In genomic region chr5:66676457-66677117, GRCm38 (mm10) we compare ENCODE assay signal across 8 mouse cellular contexts. TPM values are rescaled to one million over a fixed set of nuclear protein-coding genes. Genes with fewer than 3 reads are reported as not detected.
DNase-seq lines count a peak whose midpoint lies in the region; ATAC-seq and TF ChIP-seq lines count a peak whose summit lies in the region.

No protein-coding gene starts in this region.

- H3K27me3 ChIP-seq in spleen, adult 2 months (ENCODE audit: control insufficient read depth, insufficient read depth, low read length) = peaks cover 5% of the 10 kb centered on the region
- peaks cover 33% of the 10 kb centered on the region for H3K27me3 ChIP-seq in heart, embryonic 13.5 days (replicated peaks)
- peaks cover 40% of the 10 kb centered on the region for H3K27me3 ChIP-seq in liver, embryonic 16.5 days (ENCODE audit: control insufficient read depth, insufficient read depth, low read depth, low read length)

- H3K36me3 ChIP-seq in spleen, adult 2 months (ENCODE audit: control insufficient read depth, insufficient read depth, low read length) = no peaks in the 10 kb centered on the region
- H3K36me3 ChIP-seq in heart, embryonic 13.5 days = no peaks in the 10 kb centered on the region
- no peaks in the 10 kb centered on the region for H3K36me3 ChIP-seq in liver, embryonic 16.5 days (ENCODE audit: control insufficient read depth, insufficient read depth)

- H3K9ac ChIP-seq in heart, embryonic 13.5 days = peak overlapping the region; percentile 81
- H3K9ac ChIP-seq in liver, embryonic 16.5 days (ENCODE audit: low read depth, low read length) = no peak overlapping the region

- WGBS in spleen, adult 2 months = 2% methylated on average over 51 of the region's 51 CpGs
- WGBS in heart, embryonic 13.5 days = under 1% methylated on average over 50 of the region's 51 CpGs
- WGBS in liver, embryonic 16.5 days (ENCODE audit: insufficient replicate concordance) = 2% methylated on average over 51 of the region's 51 CpGs
- WGBS in olfactory bulb, adult 2 months = under 1% methylated on average over 51 of the region's 51 CpGs

- peak overlapping the region; percentile 51 for H3K4me3 ChIP-seq in spleen, adult 2 months (ENCODE audit: extremely low read depth, insufficient read depth, insufficient read length)
- peak overlapping the region; percentile 69 for H3K4me3 ChIP-seq in heart, embryonic 13.5 days
- peak overlapping the region; percentile 32 for H3K4me3 ChIP-seq in liver, embryonic 16.5 days (ENCODE audit: low read depth, low read length)
- peak overlapping the region; percentile 66 for H3K4me3 ChIP-seq in olfactory bulb, adult 2 months (ENCODE audit: insufficient read depth, low read depth, low read length)

- no peak for TF ChIP-seq POLR2A in spleen, adult 2 months (IDR thresholded peaks at IDR 0.05; ENCODE audit: low read depth, low read length)
- TF ChIP-seq POLR2A in olfactory bulb, adult 2 months (IDR thresholded peaks at IDR 0.05; ENCODE audit: insufficient read depth, low read depth, low read length) = no peak

- DNase-seq in spleen, adult 2 months (ENCODE audit: low read depth in 1 of 2, low spot score in 2 of 2) = no peak
- no peak for DNase-seq in spleen, postnatal 4 days (ENCODE audit: low spot score in 2 of 2)
- DNase-seq in embryo, embryonic 11 days = peak; percentile 79
- DNase-seq in kidney, postnatal 25 days = peak; percentile 18 to 57

- no peak for TF ChIP-seq CTCF in spleen, adult 2 months (IDR thresholded peaks at IDR 0.05; ENCODE audit: extremely low read depth, insufficient read depth, insufficient read length, insufficient replicate concordance)
- TF ChIP-seq CTCF in olfactory bulb, adult 2 months (IDR thresholded peaks at IDR 0.05; ENCODE audit: insufficient read depth, low read depth, low read length) = no peak

- H3K4me2 ChIP-seq in heart, embryonic 13.5 days = peak overlapping the region; percentile 94
- H3K4me2 ChIP-seq in liver, embryonic 16.5 days (ENCODE audit: low read depth, low read length) = peak overlapping the region; percentile 53

- peaks cover 7% of the 10 kb centered on the region for H3K4me1 ChIP-seq in spleen, adult 2 months (ENCODE audit: control insufficient read depth, insufficient read depth, insufficient read length)
- H3K4me1 ChIP-seq in heart, embryonic 13.5 days = peaks cover 41% of the 10 kb centered on the region
- no peaks in the 10 kb centered on the region; the same call in 1 of the 2 replicates for H3K4me1 ChIP-seq in liver, embryonic 16.5 days (ENCODE audit: control insufficient read depth, low read depth, low read length)
- H3K4me1 ChIP-seq in olfactory bulb, adult 2 months (ENCODE audit: control insufficient read depth, insufficient read depth, low read length) = peaks cover 20% of the 10 kb centered on the region

- H3K9me3 ChIP-seq in heart, embryonic 13.5 days = no peaks in the 10 kb centered on the region
- H3K9me3 ChIP-seq in liver, embryonic 16.5 days (replicated peaks; ENCODE audit: control insufficient read depth, low read length) = no peaks in the 10 kb centered on the region

- H3K27ac ChIP-seq in spleen, adult 2 months (ENCODE audit: insufficient read depth, low read length) = no peak overlapping the region
- 0 out of 2 replicates have a peak overlapping the region, but pooled peaks have one; percentile 5 for H3K27ac ChIP-seq in heart, embryonic 13.5 days (replicated peaks)
- H3K27ac ChIP-seq in liver, embryonic 16.5 days (ENCODE audit: low read length) = no peak overlapping the region
- no peak overlapping the region; the same call in 1 of the 2 replicates for H3K27ac ChIP-seq in olfactory bulb, adult 2 months (ENCODE audit: insufficient read depth, low read depth, low read length)

- ATAC-seq in heart, embryonic 13.5 days (ENCODE audit: extremely low read depth, insufficient number of reproducible peaks, low FRiP score, low TSS enrichment) = peak; percentile 62; the same call in 1 of the 2 replicates
- 0 out of 2 replicates have a peak, but pooled peaks have one; percentile 21 for ATAC-seq in liver, embryonic 16.5 days (ENCODE audit: low read depth)
- ATAC-seq in activated CD4-positive, CD25-positive, alpha-beta regulatory T cell, adult 4 months = no peak

RNA-seq across cellular contexts. Expression of gene Uchl1, which starts 0.7 kb away (rescaled TPM):
- 1.1 and 1.8 TPM in 2 replicates for polyA plus RNA-seq in spleen, adult 2 months (2012; rRNA removed)
- polyA plus RNA-seq in heart, embryonic 13.5 days (2015; fragmentation: Nextera tagmentation; extraction: Ambion mirVana) = 124 and 135 TPM in 2 replicates
- 1.4 and 2.0 TPM in 2 replicates for polyA plus RNA-seq in liver, embryonic 16.5 days (2015; fragmentation: Nextera tagmentation; extraction: Ambion mirVana)
- polyA plus RNA-seq in olfactory bulb, adult 2 months (2012; ENCODE audit: insufficient read depth, insufficient read length, low replicate concordance, missing spikeins) = not detected in 2 replicates
- not detected for polyA plus RNA-seq in activated CD4-positive, CD25-positive, alpha-beta regulatory T cell, adult 4 months (2017; shearing (Covaris generic))

RNA-seq across cellular contexts. Expression of gene Apbb2, which starts 58.0 kb away (rescaled TPM):
- polyA plus RNA-seq in spleen, adult 2 months (2012; rRNA removed) = 2.6 and 3.2 TPM in 2 replicates
- 26.1 and 29.3 TPM in 2 replicates for polyA plus RNA-seq in heart, embryonic 13.5 days (2015; fragmentation: Nextera tagmentation; extraction: Ambion mirVana)
- 4.4 and 5.6 TPM in 2 replicates for polyA plus RNA-seq in liver, embryonic 16.5 days (2015; fragmentation: Nextera tagmentation; extraction: Ambion mirVana)
- not detected in 2 replicates for polyA plus RNA-seq in olfactory bulb, adult 2 months (2012; ENCODE audit: insufficient read depth, insufficient read length, low replicate concordance, missing spikeins)
- polyA plus RNA-seq in activated CD4-positive, CD25-positive, alpha-beta regulatory T cell, adult 4 months (2017; shearing (Covaris generic)) = 1 to 10 TPM in 1 of 2 experiments, not detected in 1; 5.0 TPM

Comparison
In these comparisons a context has a peak if more than half of its experiments do, and no peak if none do; other contexts are left out.
1. DNase-seq: peak in embryo, embryonic 11 days (single experiment) and kidney, postnatal 25 days (2 of 2); none in spleen, adult 2 months (0 of 2) and spleen, postnatal 4 days (0 of 2).
2. RNA of gene Uchl1, which starts 0.7 kb away (polyA plus RNA-seq): 124 to 135 TPM in heart, embryonic 13.5 days and not detected in olfactory bulb, adult 2 months; 1.4 to 2.0 TPM in liver, embryonic 16.5 days, 1.1 to 1.8 TPM in spleen, adult 2 months and not detected in activated CD4-positive, CD25-positive, alpha-beta regulatory T cell, adult 4 months; every median in the first group is over 10 times any median in the second.
3. Peak in every context shown above with its lines, with median percentiles within 50 percentile points of each other: H3K4me3 ChIP-seq.